Mouse (Mus musculus) stomach, postnatal 0 days (tissue): ENCODE measurements around the gene Tmc7. TPM values are rescaled to one million over a fixed set of nuclear protein-coding genes. Genes with fewer than 3 reads are reported as not detected.

Experiments used
- ATAC-seq: fragments of 200-750 bp; cut with Nextera tagmentation; 2 replicates; pipeline ENCODE4 v1.8.0; 2017; ENCODE audit not compliant: low FRiP score, low TSS enrichment
- DNase-seq: peaks from one replicate; pipeline ENCODE4 v3.0.0-alpha.2; 2016; ENCODE audit warnings: low spot score
- H3K27ac ChIP-seq: fragments of 300-500 bp; sonication (generic); replicated peaks from 2 replicates; pipeline ENCODE4 v1.5.1; 2014; ENCODE audit warnings: mild to moderate bottlenecking, control low read depth
- H3K27me3 ChIP-seq: fragments of 300-500 bp; sonication (generic); 2 replicates; pipeline ENCODE4 v1.6.1; 2014; ENCODE audit warnings: low read length; ENCODE audit not compliant: control insufficient read depth, insufficient read depth
- H3K36me3 ChIP-seq: fragments of 300-500 bp; sonication (generic); 2 replicates; pipeline ENCODE4 v1.6.1; 2014; ENCODE audit warnings: low read length, mixed read lengths; ENCODE audit not compliant: control insufficient read depth, insufficient read depth
- H3K4me1 ChIP-seq: fragments of 300-500 bp; sonication (generic); replicated peaks from 2 replicates; pipeline ENCODE4 v1.6.1; 2014; ENCODE audit warnings: antibody characterized with exemption; ENCODE audit not compliant: control insufficient read depth, insufficient read depth
- H3K4me2 ChIP-seq: fragments of 300-500 bp; sonication (generic); replicated peaks from 2 replicates; pipeline ENCODE4 v1.6.1; 2014; ENCODE audit warnings: low read depth, mild to moderate bottlenecking, control low read depth, moderate library complexity
- H3K4me3 ChIP-seq: fragments of 300-500 bp; sonication (generic); 2 replicates; pipeline ENCODE4 v1.5.1; 2014; ENCODE audit warnings: low read depth, low read length, control low read depth
- H3K9ac ChIP-seq: fragments of 300-500 bp; sonication (generic); 2 replicates; pipeline ENCODE4 v1.6.1; 2014; ENCODE audit warnings: mild to moderate bottlenecking, low read length, control low read depth, mixed read lengths
- H3K9me3 ChIP-seq: fragments of 300-500 bp; sonication (generic); 2 replicates; pipeline ENCODE4 v1.6.1; 2016; ENCODE audit warnings: low read length; ENCODE audit not compliant: control insufficient read depth
- CTCF ChIP-seq: IDR thresholded peaks from 2 replicates; pipeline ENCODE4 v1.5.1; 2016; ENCODE audit warnings: antibody characterized with exemption, low read depth, mild to moderate bottlenecking, moderate library complexity
- EP300 ChIP-seq: optimal IDR thresholded peaks from 2 replicates; pipeline ENCODE3; 2016; ENCODE audit warnings: antibody characterized with exemption
- WGBS: fragments of 180-500 bp; shearing (Covaris S2); extraction: QIAGEN DNeasy Blood & Tissue Kit; methylation state at CpG from one replicate; pipeline ENCODE4 v1.1.7; 2014; 5-methylcytosine and 5-hydroxymethylcytosine counted together
- polyA plus RNA-seq: library from polyadenylated mRNA; unstranded; fragments of >200 nt; fragmentation: Nextera tagmentation; extraction: Ambion mirVana; gene quantifications from 2 replicates; pipeline ENCODE4 v1.2.1, GENCODE M21; 2015

The Tmc7 gene
- polyA plus RNA-seq, 1 experiment from 2014 or later: 5.9 TPM

DNA sequence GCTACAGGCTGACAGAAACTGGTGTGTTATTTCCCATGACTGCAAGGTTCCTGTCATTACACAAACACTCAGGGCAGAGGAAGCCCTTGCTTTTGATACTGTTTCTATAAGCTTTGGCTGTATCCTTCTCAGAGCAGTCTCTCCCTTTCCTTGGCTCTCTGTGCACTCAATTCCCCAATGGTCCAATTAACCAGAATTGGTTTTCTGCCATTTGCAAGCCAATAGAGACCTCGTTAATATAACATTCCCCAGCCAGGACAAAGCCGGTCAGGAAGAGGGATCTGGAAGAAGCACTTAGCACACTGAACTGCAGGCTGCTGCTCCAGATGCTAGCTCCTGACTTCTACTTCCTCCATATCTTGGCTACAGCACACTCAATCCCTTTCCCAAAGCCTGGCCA, 30.2 kb downstream of the Tmc7 start:
- no peaks in the 10 kb centered on the region for H3K4me1 ChIP-seq
- H3K4me2 ChIP-seq: no peak overlapping the region
- H3K27me3 ChIP-seq: no peaks in the 10 kb centered on the region
- DNase-seq (no peak), ATAC-seq (no peak)
- H3K9ac ChIP-seq: no peak overlapping the region
- no peaks in the 10 kb centered on the region for H3K9me3 ChIP-seq
- no peak overlapping the region for H3K4me3 ChIP-seq
- TF ChIP-seq EP300: no peak
- no peak overlapping the region for H3K27ac ChIP-seq
- 87% methylated on average over 2 of the region's 2 CpGs for WGBS
- no peaks in the 10 kb centered on the region for H3K36me3 ChIP-seq

- no peak for ATAC-seq
- H3K27ac ChIP-seq: no peak overlapping the region
- TF ChIP-seq EP300 (no peak), CTCF (peak; percentile 47)
- no peaks in the 10 kb centered on the region for H3K27me3 ChIP-seq
- no peak overlapping the region for H3K4me2 ChIP-seq
- H3K9ac ChIP-seq: no peak overlapping the region
- 71% methylated on average over 4 of the region's 4 CpGs for WGBS
- no peak overlapping the region for H3K4me3 ChIP-seq
- H3K9me3 ChIP-seq: no peaks in the 10 kb centered on the region
- peak; percentile 36 for DNase-seq
- no peaks in the 10 kb centered on the region for H3K36me3 ChIP-seq
- no peaks in the 10 kb centered on the region for H3K4me1 ChIP-seq
These were observed 30.7 kb downstream of the Tmc7 start for GRCm38 (mm10) chr7:118553881-118554280.

DNA sequence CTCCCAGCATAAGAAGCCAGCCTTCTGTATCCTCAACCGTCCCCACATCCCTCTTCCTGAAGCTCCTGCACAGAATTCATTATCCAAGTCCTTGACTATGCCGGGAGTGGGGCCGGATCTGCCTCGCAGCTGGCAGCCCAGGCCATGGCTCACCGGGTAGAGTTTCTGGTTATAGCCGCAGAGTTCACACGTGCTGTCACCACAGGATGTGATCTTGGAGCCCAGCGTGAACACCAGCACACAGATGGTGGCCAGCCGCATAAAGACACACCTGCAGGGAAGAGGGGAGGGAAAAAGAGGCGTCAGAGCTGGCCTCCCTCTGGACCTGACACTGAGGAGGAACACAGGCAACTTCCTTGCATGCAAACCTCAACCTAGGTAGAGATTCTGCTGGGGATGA, 37.1 kb downstream of the Tmc7 start:
- Histone ChIP-seq H3K9me3 (no peaks in the 10 kb centered on the region), H3K27me3 (no peaks in the 10 kb centered on the region), H3K4me2 (no peak overlapping the region), H3K36me3 (no peaks in the 10 kb centered on the region), H3K9ac (no peak overlapping the region), H3K4me1 (no peaks in the 10 kb centered on the region), H3K27ac (no peak overlapping the region), H3K4me3 (no peak overlapping the region)
- no peak for ATAC-seq
- 82% methylated on average over 10 of the region's 10 CpGs for WGBS
- no peak for DNase-seq
- no peak for TF ChIP-seq CTCF
- no peak for TF ChIP-seq EP300

- Histone ChIP-seq H3K4me3 (no peak overlapping the region), H3K36me3 (no peaks in the 10 kb centered on the region), H3K4me1 (no peaks in the 10 kb centered on the region), H3K9me3 (no peaks in the 10 kb centered on the region), H3K27me3 (no peaks in the 10 kb centered on the region), H3K4me2 (no peak overlapping the region), H3K9ac (no peak overlapping the region), H3K27ac (no peak overlapping the region)
- DNase-seq (no peak), ATAC-seq (no peak)
- 81% methylated on average over 4 of the region's 4 CpGs for WGBS
- no peak for TF ChIP-seq CTCF
- TF ChIP-seq EP300: no peak
These were observed 40.4 kb downstream of the Tmc7 start for GRCm38 (mm10) chr7:118544128-118544527.

GRCm38 (mm10) chr7:118535076-118535475, 49.5 kb downstream of the Tmc7 start:
- no peaks in the 10 kb centered on the region for H3K4me1 ChIP-seq
- H3K4me3 ChIP-seq: no peak overlapping the region
- ATAC-seq: no peak
- H3K27me3 ChIP-seq: no peaks in the 10 kb centered on the region
- no peak overlapping the region for H3K27ac ChIP-seq
- DNase-seq: no peak
- WGBS: 68% methylated on average over 4 of the region's 4 CpGs
- H3K4me2 ChIP-seq: no peak overlapping the region
- no peak overlapping the region for H3K9ac ChIP-seq
- TF ChIP-seq CTCF (no peak), EP300 (no peak)
- no peaks in the 10 kb centered on the region for H3K36me3 ChIP-seq
- no peaks in the 10 kb centered on the region for H3K9me3 ChIP-seq

DNA sequence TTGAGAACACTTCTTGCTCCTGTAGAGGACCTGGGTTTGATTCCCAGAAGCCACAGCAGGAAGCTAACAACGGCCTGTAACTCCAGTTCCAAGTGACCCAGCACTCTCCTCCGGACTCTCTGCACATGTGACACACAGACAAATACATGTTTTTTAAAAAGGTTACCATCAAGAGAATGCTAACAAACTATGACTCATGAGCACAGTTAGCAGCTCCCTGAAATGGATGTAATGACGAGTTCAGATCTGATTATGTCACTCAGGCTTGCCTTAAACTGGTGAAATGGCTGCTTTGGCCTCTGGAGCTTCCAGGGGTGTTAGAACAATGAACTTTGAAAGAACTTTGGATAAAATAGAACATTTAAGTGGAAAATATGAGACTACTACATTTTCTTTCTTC, 50.2 kb downstream of the Tmc7 start:
- no peaks in the 10 kb centered on the region for H3K4me1 ChIP-seq
- WGBS: 70% methylated on average over 3 of the region's 3 CpGs

More for the DNA sequence above, 50.2 kb downstream of the Tmc7 start:
- Histone ChIP-seq H3K4me3 (no peak overlapping the region), H3K9me3 (no peaks in the 10 kb centered on the region), H3K4me2 (no peak overlapping the region), H3K36me3 (no peaks in the 10 kb centered on the region), H3K27ac (no peak overlapping the region), H3K27me3 (no peaks in the 10 kb centered on the region), H3K9ac (no peak overlapping the region)
- DNase-seq (no peak), ATAC-seq (no peak)
- TF ChIP-seq CTCF (no peak), EP300 (no peak)
